Mouse (Mus musculus): ENCODE measurements around the gene Cers5. TPM values are rescaled to one million over a fixed set of nuclear protein-coding genes. Genes with fewer than 3 reads are reported as not detected.

The Cers5 gene
- polyA plus RNA-seq, 1 experiment: 74.9 TPM

- no peak overlapping the region for H3K27ac ChIP-seq (ENCODE audit: insufficient read depth, low read depth, low read length)
- no peak for TF ChIP-seq CTCF (IDR thresholded peaks at IDR 0.05; ENCODE audit: low read depth, low read length)
- no peak for TF ChIP-seq POLR2A (IDR thresholded peaks at IDR 0.05; ENCODE audit: borderline replicate concordance, low read depth, low read length)
These were observed 59.1 kb downstream of the Cers5 start for GRCm38 (mm10) chr15:99713569-99713968.

GRCm38 (mm10) chr15:99712666-99713559, 59.8 kb downstream of the Cers5 start:
- no peak overlapping the region for H3K4me3 ChIP-seq (ENCODE audit: insufficient read depth, low read length)
- TF ChIP-seq POLR2A (IDR thresholded peaks at IDR 0.05; ENCODE audit: borderline replicate concordance, low read depth, low read length) (no peak), CTCF (IDR thresholded peaks at IDR 0.05; ENCODE audit: low read depth, low read length) (no peak)
- H3K27ac ChIP-seq (ENCODE audit: insufficient read depth, low read depth, low read length): no peak overlapping the region
- H3K4me1 ChIP-seq (ENCODE audit: control insufficient read depth, insufficient read depth, low read length): peaks cover 15% of the 10 kb centered on the region

More at GRCm38 (mm10) chr15:99713569-99713968, 59.1 kb downstream of the Cers5 start:
- peaks cover 15% of the 10 kb centered on the region for H3K4me1 ChIP-seq (ENCODE audit: control insufficient read depth, insufficient read depth, low read length)
- H3K4me3 ChIP-seq (ENCODE audit: insufficient read depth, low read length): no peak overlapping the region

- TF ChIP-seq POLR2A (IDR thresholded peaks at IDR 0.05; ENCODE audit: borderline replicate concordance, low read depth, low read length): no peak
- no peak for TF ChIP-seq CTCF (IDR thresholded peaks at IDR 0.05; ENCODE audit: low read depth, low read length)
- Histone ChIP-seq H3K4me3 (ENCODE audit: insufficient read depth, low read length) (no peak overlapping the region), H3K27ac (ENCODE audit: insufficient read depth, low read depth, low read length) (no peak overlapping the region), H3K4me1 (ENCODE audit: control insufficient read depth, insufficient read depth, low read length) (peaks cover 15% of the 10 kb centered on the region)
These were observed 61.2 kb downstream of the Cers5 start for GRCm38 (mm10) chr15:99711491-99711890.

GRCm38 (mm10) chr15:99710221-99711190, 62.2 kb downstream of the Cers5 start:
- Histone ChIP-seq H3K4me1 (ENCODE audit: control insufficient read depth, insufficient read depth, low read length) (peaks cover 6% of the 10 kb centered on the region), H3K27ac (ENCODE audit: insufficient read depth, low read depth, low read length) (no peak overlapping the region), H3K4me3 (ENCODE audit: insufficient read depth, low read length) (no peak overlapping the region)
- no peak for TF ChIP-seq CTCF (IDR thresholded peaks at IDR 0.05; ENCODE audit: low read depth, low read length)
- TF ChIP-seq POLR2A (IDR thresholded peaks at IDR 0.05; ENCODE audit: borderline replicate concordance, low read depth, low read length): no peak

- Histone ChIP-seq H3K27ac (ENCODE audit: insufficient read depth, low read depth, low read length) (no peak overlapping the region), H3K4me3 (ENCODE audit: insufficient read depth, low read length) (no peak overlapping the region), H3K4me1 (ENCODE audit: control insufficient read depth, insufficient read depth, low read length) (no peaks in the 10 kb centered on the region; the same call in 1 of the 2 replicates)
- TF ChIP-seq POLR2A (IDR thresholded peaks at IDR 0.05; ENCODE audit: borderline replicate concordance, low read depth, low read length): no peak
- no peak for TF ChIP-seq CTCF (IDR thresholded peaks at IDR 0.05; ENCODE audit: low read depth, low read length)
These were observed 64.5 kb downstream of the Cers5 start for GRCm38 (mm10) chr15:99708176-99708575.

- Histone ChIP-seq H3K4me1 (ENCODE audit: control insufficient read depth, insufficient read depth, low read length) (peaks cover 8% of the 10 kb centered on the region), H3K27ac (ENCODE audit: insufficient read depth, low read depth, low read length) (no peak within 1 kb of the TSS), H3K4me3 (ENCODE audit: insufficient read depth, low read length) (no peak within 1 kb of the TSS)
- TF ChIP-seq POLR2A (IDR thresholded peaks at IDR 0.05; ENCODE audit: borderline replicate concordance, low read depth, low read length) (no peak), CTCF (IDR thresholded peaks at IDR 0.05; ENCODE audit: low read depth, low read length) (peak; percentile 78)
These were observed 67.1 kb downstream of the Cers5 start, which contains the start of gene Gm17349 for GRCm38 (mm10) chr15:99705440-99706048. Gene Gm17349, minus strand, starts transcription at chr15:99705490.

- Histone ChIP-seq H3K4me3 (ENCODE audit: insufficient read depth, low read length) (no peak overlapping the region), H3K27ac (ENCODE audit: insufficient read depth, low read depth, low read length) (no peak overlapping the region), H3K4me1 (ENCODE audit: control insufficient read depth, insufficient read depth, low read length) (peaks cover 8% of the 10 kb centered on the region)
- no peak for TF ChIP-seq POLR2A (IDR thresholded peaks at IDR 0.05; ENCODE audit: borderline replicate concordance, low read depth, low read length)
- TF ChIP-seq CTCF (IDR thresholded peaks at IDR 0.05; ENCODE audit: low read depth, low read length): no peak
These were observed 67.8 kb downstream of the Cers5 start for GRCm38 (mm10) chr15:99704881-99705280.

GRCm38 (mm10) chr15:99704041-99704681, 68.5 kb downstream of the Cers5 start:
- H3K4me3 ChIP-seq (ENCODE audit: insufficient read depth, low read length): no peak overlapping the region
- TF ChIP-seq CTCF (IDR thresholded peaks at IDR 0.05; ENCODE audit: low read depth, low read length) (no peak), POLR2A (IDR thresholded peaks at IDR 0.05; ENCODE audit: borderline replicate concordance, low read depth, low read length) (no peak)
- no peak overlapping the region for H3K27ac ChIP-seq (ENCODE audit: insufficient read depth, low read depth, low read length)
- peaks cover 8% of the 10 kb centered on the region for H3K4me1 ChIP-seq (ENCODE audit: control insufficient read depth, insufficient read depth, low read length)

- H3K27ac ChIP-seq (ENCODE audit: insufficient read depth, low read depth, low read length): no peak overlapping the region
- TF ChIP-seq POLR2A (IDR thresholded peaks at IDR 0.05; ENCODE audit: borderline replicate concordance, low read depth, low read length) (no peak), CTCF (IDR thresholded peaks at IDR 0.05; ENCODE audit: low read depth, low read length) (no peak)
- H3K4me3 ChIP-seq (ENCODE audit: insufficient read depth, low read length): no peak overlapping the region
- H3K4me1 ChIP-seq (ENCODE audit: control insufficient read depth, insufficient read depth, low read length): peaks cover 10% of the 10 kb centered on the region
These were observed 69.0 kb downstream of the Cers5 start for GRCm38 (mm10) chr15:99703676-99704040.
